ENCODE assay signal across 17 mouse cellular contexts in the genomic region with DNA sequence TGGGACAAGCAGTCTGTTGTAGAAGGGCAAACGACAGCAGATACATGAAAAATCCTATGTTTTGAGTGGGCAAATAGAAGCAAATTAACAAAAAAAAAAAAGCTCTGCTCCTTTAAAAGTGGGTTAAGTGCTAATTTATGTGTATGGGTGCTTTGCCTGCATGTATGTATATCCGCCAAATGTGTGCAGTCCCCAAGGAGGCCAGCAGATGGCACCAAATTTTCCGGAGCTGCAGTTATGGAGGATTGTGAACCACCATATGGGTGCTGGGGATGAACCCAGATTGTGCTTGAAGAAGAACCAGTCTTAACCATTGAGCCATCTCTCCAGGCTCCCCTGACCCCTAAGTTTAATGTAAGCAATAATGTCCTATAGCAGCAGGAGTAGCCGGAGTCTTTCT. TPM values are rescaled to one million over a fixed set of nuclear protein-coding genes. Genes with fewer than 3 reads are reported as not detected.
DNase-seq lines count a peak whose midpoint lies in the region; ATAC-seq and TF ChIP-seq lines count a peak whose summit lies in the region.
"Had no signal": no experiment of that assay in that cellular context is flagged by ENCODE, and none has a peak within 500 bp of the region (broad histone marks: within the 10 kb centered on the region; RNA-seq: fewer than 3 reads in every experiment).

No protein-coding gene starts in this region.

- no peak for ATAC-seq in liver, postnatal 0 days

- 90% methylated on average over 4 of the region's 4 CpGs for WGBS in liver, postnatal 0 days (ENCODE audit: insufficient replicate concordance)

- DNase-seq in heart, adult 11 months = peak; percentile 66
- DNase-seq in heart, postnatal 4 days = no peak
- DNase-seq in liver, postnatal 0 days = no peak
- no peak for DNase-seq in liver
- DNase-seq in brain, embryonic 14.5 days (ENCODE audit: low read depth) = no peak
- no peak for DNase-seq in right cerebral cortex, postnatal 25 days
- DNase-seq in spleen, postnatal 14 days (ENCODE audit: low spot score in 2 of 2) = no peak
- DNase-seq: adrenal gland, adult 8-10 months; cerebellum, postnatal 36 days; kidney, postnatal 14 days; layer of hippocampus, postnatal 36 days; left cerebral cortex, postnatal 4 days; right cerebral cortex, adult 18-20 months; thymus, adult 2 months had no signal

- H3K9ac ChIP-seq in liver, postnatal 0 days (replicated peaks) = no peak overlapping the region
- H3K9ac ChIP-seq in ES-Bruce4 (ENCODE audit: low read depth, poor library complexity, severe bottlenecking) = no peak overlapping the region
- H3K9ac ChIP-seq: lung, embryonic 15.5 days had no signal

- peaks cover 6% of the 10 kb centered on the region for H3K9me3 ChIP-seq in liver, postnatal 0 days (ENCODE audit: low read length)
- H3K9me3 ChIP-seq in ES-Bruce4 (replicated peaks; ENCODE audit: control insufficient read depth, insufficient read depth, low read length, poor library complexity, severe bottlenecking) = peaks cover 4% of the 10 kb centered on the region

- no peak overlapping the region for H3K4me2 ChIP-seq in liver, postnatal 0 days (ENCODE audit: low read depth, low read length)
- H3K4me2 ChIP-seq: lung, embryonic 15.5 days had no signal

- no peaks in the 10 kb centered on the region for H3K36me3 ChIP-seq in liver, postnatal 0 days (replicated peaks; ENCODE audit: insufficient read depth, low read length)
- no peaks in the 10 kb centered on the region for H3K36me3 ChIP-seq in ES-Bruce4 (ENCODE audit: control insufficient read depth, insufficient read depth, low read length, poor library complexity, severe bottlenecking)
- H3K36me3 ChIP-seq: lung, embryonic 15.5 days had no signal

- TF ChIP-seq POLR2A in ES-Bruce4 (IDR thresholded peaks at IDR 0.05; ENCODE audit: insufficient read depth, low read length) = no peak
- TF ChIP-seq POLR2A in brain, embryonic 14.5 days (IDR thresholded peaks at IDR 0.05; ENCODE audit: borderline replicate concordance, extremely low read depth, insufficient read depth, insufficient read length, poor library complexity, severe bottlenecking) = no peak

- TF ChIP-seq CTCF in liver, postnatal 0 days (IDR thresholded peaks at IDR 0.05; ENCODE audit: low read depth) = peak; percentile 31; the same call in 1 of the 2 replicates
- peak; percentile 14 for TF ChIP-seq CTCF in ES-Bruce4 (IDR thresholded peaks at IDR 0.05; ENCODE audit: low read depth, low read length)
- TF ChIP-seq CTCF in brain, embryonic 14.5 days (IDR thresholded peaks at IDR 0.05; ENCODE audit: borderline replicate concordance, extremely low read depth, insufficient read depth, insufficient read length) = peak; percentile 34; the same call in 1 of the 2 replicates

- H3K4me3 ChIP-seq in liver, postnatal 0 days (ENCODE audit: low read depth, low read length) = no peak overlapping the region
- H3K4me3 ChIP-seq in ES-Bruce4 (ENCODE audit: low read depth, low read length) = no peak overlapping the region
- H3K4me3 ChIP-seq: lung, embryonic 15.5 days; myocyte had no signal

- no peaks in the 10 kb centered on the region for H3K4me1 ChIP-seq in liver, postnatal 0 days (ENCODE audit: insufficient read depth)
- no peaks in the 10 kb centered on the region for H3K4me1 ChIP-seq in ES-Bruce4 (ENCODE audit: control insufficient read depth, insufficient read depth, low read length)

- H3K27ac ChIP-seq in liver, postnatal 0 days (ENCODE audit: low read depth) = no peak overlapping the region
- no peak overlapping the region for H3K27ac ChIP-seq in ES-Bruce4 (ENCODE audit: insufficient read depth, low read length)
- H3K27ac ChIP-seq: lung, embryonic 15.5 days had no signal

- TF ChIP-seq EP300 in liver, postnatal 0 days (IDR thresholded peaks at IDR 0.05; ENCODE audit: low read depth) = no peak
- no peak for TF ChIP-seq EP300 in ES-Bruce4 (IDR thresholded peaks at IDR 0.05; ENCODE audit: insufficient read depth, low read depth, low read length)

- H3K27me3 ChIP-seq in liver, postnatal 0 days (ENCODE audit: insufficient read depth, low read length) = no peaks in the 10 kb centered on the region
- H3K27me3 ChIP-seq in ES-Bruce4 (ENCODE audit: control insufficient read depth, insufficient read depth, low read length, poor library complexity, severe bottlenecking) = no peaks in the 10 kb centered on the region
- H3K27me3 ChIP-seq: lung, embryonic 15.5 days had no signal

RNA-seq across cellular contexts. Expression of gene Ubr2, which starts 47.6 kb away (rescaled TPM):
- 10 to 100 TPM; 44.9 to 49.5 TPM for total RNA-seq in heart, postnatal 4 days (2021)
- polyA plus RNA-seq in liver, postnatal 0 days (2015; fragmentation: Nextera tagmentation; extraction: Ambion mirVana) = 6.1 and 6.6 TPM in 2 replicates
- polyA plus RNA-seq in ES-Bruce4 (2011; ENCODE audit: insufficient read depth, insufficient read length, low read depth, missing spikeins) = 39.3 and 42.5 TPM in 2 replicates
- polyA plus RNA-seq in brain, embryonic 14.5 days (2012; rRNA removed) = 32.8 and 41.3 TPM in 2 replicates
